Mouse (Mus musculus) C2C12 (cell line): Measurements from ENCODE around the gene Piwil4.

Source experiments
- CEBPB ChIP-seq: IDR thresholded peaks from one replicate; pipeline ENCODE4 v1.6.1; 2011; ENCODE audit warnings: low read depth, mild to moderate bottlenecking, control low read depth, moderate library complexity
- CTCF ChIP-seq: IDR thresholded peaks from one replicate; pipeline ENCODE4 v1.5.1; 2011; ENCODE audit not compliant: control insufficient read depth, insufficient read depth, insufficient read length
- MAX ChIP-seq: IDR thresholded peaks from one replicate; pipeline ENCODE4 v1.6.1; 2011; ENCODE audit warnings: mild to moderate bottlenecking, control low read depth
- MYOD1 ChIP-seq: IDR thresholded peaks from one replicate; pipeline ENCODE4 v1.6.1; 2011; ENCODE audit warnings: low read depth; ENCODE audit not compliant: control insufficient read depth, insufficient read length
- MYOG ChIP-seq: IDR thresholded peaks from one replicate; pipeline ENCODE4 v1.6.1; 2011; ENCODE audit not compliant: control insufficient read depth, insufficient read length; ENCODE audit errors: extremely low read depth
- USF1 ChIP-seq: IDR thresholded peaks from one replicate; pipeline ENCODE4 v1.6.1; 2011; ENCODE audit warnings: low read depth, mild to moderate bottlenecking, control low read depth, moderate library complexity

DNA sequence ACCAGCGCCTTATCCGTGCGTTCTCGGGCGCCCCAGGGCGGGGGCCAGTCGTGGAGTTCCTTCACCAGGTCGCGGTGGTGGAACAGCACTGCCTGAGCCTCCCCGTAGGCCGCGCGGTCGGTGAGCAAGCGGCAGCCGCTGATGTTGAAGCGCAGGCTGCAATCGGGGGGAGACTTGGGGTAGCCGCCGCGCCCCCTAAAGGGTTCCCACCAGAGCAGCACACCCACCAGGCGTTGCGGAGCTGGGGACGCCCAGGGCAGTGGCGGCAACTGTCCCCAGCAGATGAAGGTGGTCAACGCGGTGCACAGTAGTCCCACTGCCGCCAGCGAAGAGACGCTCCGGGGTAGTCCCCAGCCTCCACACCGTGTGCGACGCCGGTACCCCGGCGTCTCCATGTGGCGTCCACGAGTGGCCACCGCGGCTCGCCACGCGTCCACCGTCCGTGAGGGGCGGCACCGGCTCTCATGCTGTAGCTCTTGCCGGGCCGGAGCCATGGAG, 11.0 kb upstream of the Piwil4 start:
- TF ChIP-seq CTCF, result no peak
- no peak for TF ChIP-seq MAX
- no peak for TF ChIP-seq USF1
- no peak for TF ChIP-seq MYOG
- no peak for TF ChIP-seq MYOD1
- no peak for TF ChIP-seq CEBPB
